Mouse (Mus musculus): ENCODE measurements around the gene Ethe1. TPM values are rescaled to one million over a fixed set of nuclear protein-coding genes. Genes with fewer than 3 reads are reported as not detected.
A peak's percentile ranks its signal among the peaks of the same experiment; 100 is the strongest.

Gene Ethe1
- polyA plus RNA-seq (2016; fragmentation: Nextera tagmentation; extraction: Ambion mirVana) = 22.8 and 24.1 TPM in 2 replicates

DNA sequence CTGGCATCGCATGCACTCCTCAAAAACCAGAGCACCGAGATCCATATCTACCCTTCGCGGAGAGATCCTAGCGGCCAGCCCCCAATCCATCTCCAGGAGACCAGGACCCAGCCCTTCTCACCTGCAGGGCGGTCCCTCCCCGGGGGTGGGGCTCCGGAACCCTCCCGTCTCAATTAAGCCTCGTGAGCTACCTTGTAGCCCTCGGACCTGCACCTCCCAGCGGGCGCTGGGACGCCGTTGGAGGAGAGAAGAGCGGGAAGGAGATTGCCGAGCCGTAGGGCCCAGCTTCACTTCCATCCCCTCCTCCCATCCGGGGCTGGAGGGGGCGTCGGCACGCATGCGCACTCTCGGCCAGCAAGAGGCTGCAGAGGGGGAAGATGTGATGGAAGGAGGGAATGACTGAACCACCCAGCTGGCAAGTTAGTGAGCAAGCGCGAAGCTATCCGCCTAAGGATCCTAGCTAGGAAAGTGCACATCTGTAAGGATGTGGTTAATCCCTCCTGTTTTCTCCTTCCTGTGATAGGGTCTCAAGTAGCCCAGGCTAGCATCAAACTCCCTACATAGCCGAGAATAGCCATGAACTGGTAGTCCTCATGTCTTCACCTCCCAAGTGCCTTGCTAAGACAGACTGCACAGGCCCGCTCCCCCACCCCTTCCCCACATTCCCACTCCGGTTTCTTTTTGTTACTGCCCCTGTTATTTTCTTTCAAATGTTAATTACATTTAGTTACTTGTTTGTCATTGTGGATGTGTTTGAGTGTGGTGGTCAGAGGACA, at the start of gene Ethe1, which contains the start of gene Zfp575:
Ethe1 (plus strand) TSS at position 214 of the 776 bp plus-strand sequence.
Zfp575 (minus strand) TSS at position 312 of the 776 bp plus-strand sequence.
- 9% methylated on average over 30 of the region's 30 CpGs for WGBS
- peak within 1 kb of the TSS; percentile 77 for H3K27ac ChIP-seq (replicated peaks)

DNA sequence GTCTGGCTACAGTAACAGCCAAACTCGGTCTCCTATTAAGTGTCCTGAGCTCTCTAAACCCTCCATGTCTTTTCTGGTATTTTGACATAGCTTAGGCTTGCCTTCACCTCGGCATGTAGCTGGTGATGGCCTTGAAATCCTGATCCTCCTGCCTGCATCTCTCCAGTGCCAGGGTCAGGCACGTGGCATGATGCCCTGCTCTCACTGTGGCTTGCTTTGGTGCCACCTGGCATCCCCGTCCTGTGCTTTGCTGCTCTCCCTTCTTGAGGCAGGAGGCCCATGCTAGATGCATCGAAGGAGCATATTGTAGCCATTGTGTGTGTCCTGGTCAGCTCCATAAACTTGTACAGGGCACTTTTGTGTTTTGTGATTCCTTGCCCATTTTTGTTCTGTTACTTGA, 49.8 kb upstream of the Ethe1 start:
- no peak overlapping the region for H3K4me3 ChIP-seq
- DNase-seq (ENCODE audit: low spot score) = no peak
- peaks cover 37% of the 10 kb centered on the region for H3K36me3 ChIP-seq
- no peak overlapping the region for H3K27ac ChIP-seq (replicated peaks)
- H3K27me3 ChIP-seq (ENCODE audit: low read depth, poor library complexity, severe bottlenecking) = peaks cover 35% of the 10 kb centered on the region
- 77% methylated on average over 5 of the region's 5 CpGs for WGBS
- H3K4me1 ChIP-seq = peaks cover 15% of the 10 kb centered on the region
- H3K9me3 ChIP-seq (replicated peaks) = 0 out of 2 replicates have a peak, but pooled peaks cover 5% of the 10 kb centered on the region

More for the DNA sequence above, at the start of gene Ethe1, which contains the start of gene Zfp575:
- Histone ChIP-seq H3K36me3 (no peaks in the 10 kb centered on the region), H3K4me3 (peak within 1 kb of the TSS; percentile 59), H3K4me1 (peaks cover 20% of the 10 kb centered on the region), H3K9me3 (replicated peaks) (peaks cover 11% of the 10 kb centered on the region), H3K27me3 (ENCODE audit: low read depth, poor library complexity, severe bottlenecking) (peaks cover 45% of the 10 kb centered on the region)
- DNase-seq (ENCODE audit: low spot score) = peak; percentile 81

DNA sequence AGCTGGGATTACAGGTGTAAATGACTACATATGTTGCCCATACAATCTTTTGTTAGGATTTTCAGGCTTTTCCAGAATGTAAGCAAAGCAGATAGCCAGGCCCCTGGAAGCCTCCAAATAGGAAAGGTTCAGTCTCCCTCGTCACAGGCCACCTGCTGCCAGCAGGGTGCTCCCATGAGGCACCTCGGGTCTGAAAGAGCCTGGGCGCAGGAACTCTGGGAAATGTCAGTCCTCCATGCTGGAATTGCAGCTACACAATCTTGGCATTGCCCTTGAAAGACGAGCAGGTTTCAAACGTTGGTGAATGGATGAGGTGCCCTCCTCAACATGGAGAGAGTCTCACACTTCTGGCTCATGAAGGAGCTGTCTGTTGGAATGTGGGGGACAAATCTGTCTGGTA, 49.2 kb upstream of the Ethe1 start:
- Histone ChIP-seq H3K27me3 (ENCODE audit: low read depth, poor library complexity, severe bottlenecking) (peaks cover 30% of the 10 kb centered on the region), H3K36me3 (peaks cover 35% of the 10 kb centered on the region), H3K27ac (replicated peaks) (no peak overlapping the region), H3K4me3 (no peak overlapping the region), H3K4me1 (peaks cover 13% of the 10 kb centered on the region), H3K9me3 (replicated peaks) (0 out of 2 replicates have a peak, but pooled peaks cover 5% of the 10 kb centered on the region)
- DNase-seq (ENCODE audit: low spot score) = no peak
- 50% methylated on average over 5 of the region's 5 CpGs for WGBS

DNA sequence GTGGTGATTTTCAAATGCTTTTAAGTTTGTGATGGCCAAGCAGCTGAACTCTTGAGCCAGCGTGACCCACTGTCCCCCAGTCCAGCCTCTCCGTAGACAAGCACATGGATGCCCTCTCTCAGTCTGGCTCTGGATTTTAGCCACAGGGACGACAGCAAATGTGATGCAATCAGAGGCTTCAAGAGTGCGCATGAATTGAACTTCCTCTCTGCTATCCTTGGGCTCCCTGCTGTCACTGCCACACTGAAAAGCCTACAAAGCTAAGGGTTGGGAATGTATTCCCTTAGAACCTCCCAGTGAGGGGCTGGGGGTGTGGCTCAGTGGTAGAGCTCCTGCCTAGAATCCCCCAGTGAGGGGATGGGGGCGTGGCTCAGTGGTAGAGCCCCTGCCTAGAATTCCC, 48.6 kb upstream of the Ethe1 start:
- no peak overlapping the region for H3K4me3 ChIP-seq
- peaks cover 24% of the 10 kb centered on the region for H3K27me3 ChIP-seq (ENCODE audit: low read depth, poor library complexity, severe bottlenecking)
- peaks cover 29% of the 10 kb centered on the region for H3K36me3 ChIP-seq
- 0 out of 2 replicates have a peak, but pooled peaks cover 5% of the 10 kb centered on the region for H3K9me3 ChIP-seq (replicated peaks)
- H3K27ac ChIP-seq (replicated peaks) = no peak overlapping the region
- peaks cover 7% of the 10 kb centered on the region for H3K4me1 ChIP-seq
- DNase-seq (ENCODE audit: low spot score) = no peak
- WGBS = 86% methylated on average over 5 of the region's 5 CpGs

DNA sequence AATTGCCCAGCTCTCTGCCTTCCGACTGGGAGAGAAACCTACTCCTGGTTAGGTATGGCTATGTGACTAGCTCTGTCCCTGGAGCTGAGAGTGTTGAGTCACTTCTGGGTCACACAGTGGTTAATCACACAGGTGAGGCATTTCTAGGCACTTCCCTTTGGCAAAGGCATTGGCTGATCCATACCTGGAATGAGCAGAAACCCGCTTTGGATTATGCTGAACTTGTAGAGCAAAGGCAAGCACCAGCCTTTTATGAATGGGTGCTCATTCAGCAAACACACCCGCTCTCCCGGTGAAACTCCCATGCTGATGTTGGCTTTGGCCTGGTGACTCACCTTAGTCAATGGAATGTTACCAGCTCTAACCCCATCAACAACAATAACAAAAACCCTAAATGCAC, 47.7 kb upstream of the Ethe1 start:
- H3K27me3 ChIP-seq (ENCODE audit: low read depth, poor library complexity, severe bottlenecking) = peaks cover 14% of the 10 kb centered on the region
- no peak overlapping the region for H3K4me3 ChIP-seq
- no peaks in the 10 kb centered on the region for H3K4me1 ChIP-seq
- 0 out of 2 replicates have a peak, but pooled peaks cover 5% of the 10 kb centered on the region for H3K9me3 ChIP-seq (replicated peaks)
- 87% methylated on average over 4 of the region's 4 CpGs for WGBS
- H3K27ac ChIP-seq (replicated peaks) = no peak overlapping the region
- H3K36me3 ChIP-seq = peaks cover 20% of the 10 kb centered on the region
- DNase-seq (ENCODE audit: low spot score) = no peak

DNA sequence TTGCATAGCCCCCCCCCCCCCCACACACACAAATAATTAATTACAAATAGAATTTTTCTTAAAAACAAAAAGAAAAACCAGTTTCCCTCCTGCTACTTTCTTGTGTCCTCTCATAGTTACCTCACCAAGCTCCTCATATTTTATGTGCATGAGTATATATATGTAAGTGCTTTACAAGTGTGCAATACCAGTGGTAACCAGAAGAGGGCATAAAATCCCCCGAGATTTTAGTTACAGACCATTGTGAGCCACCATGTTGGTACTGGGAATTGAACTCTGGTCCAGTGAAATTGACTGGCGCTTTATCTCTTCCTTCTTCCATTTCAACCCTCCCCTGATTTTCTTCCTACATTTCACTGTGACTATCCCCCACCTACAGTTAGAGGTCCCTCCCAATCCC, 42.8 kb upstream of the Ethe1 start:
- Histone ChIP-seq H3K36me3 (peaks cover 17% of the 10 kb centered on the region), H3K27ac (replicated peaks) (no peak overlapping the region), H3K9me3 (replicated peaks) (no peaks in the 10 kb centered on the region), H3K27me3 (ENCODE audit: low read depth, poor library complexity, severe bottlenecking) (no peaks in the 10 kb centered on the region), H3K4me3 (no peak overlapping the region), H3K4me1 (peaks cover 19% of the 10 kb centered on the region)
- WGBS = 75% methylated on average over 2 of the region's 2 CpGs
- no peak for DNase-seq (ENCODE audit: low spot score)

DNA sequence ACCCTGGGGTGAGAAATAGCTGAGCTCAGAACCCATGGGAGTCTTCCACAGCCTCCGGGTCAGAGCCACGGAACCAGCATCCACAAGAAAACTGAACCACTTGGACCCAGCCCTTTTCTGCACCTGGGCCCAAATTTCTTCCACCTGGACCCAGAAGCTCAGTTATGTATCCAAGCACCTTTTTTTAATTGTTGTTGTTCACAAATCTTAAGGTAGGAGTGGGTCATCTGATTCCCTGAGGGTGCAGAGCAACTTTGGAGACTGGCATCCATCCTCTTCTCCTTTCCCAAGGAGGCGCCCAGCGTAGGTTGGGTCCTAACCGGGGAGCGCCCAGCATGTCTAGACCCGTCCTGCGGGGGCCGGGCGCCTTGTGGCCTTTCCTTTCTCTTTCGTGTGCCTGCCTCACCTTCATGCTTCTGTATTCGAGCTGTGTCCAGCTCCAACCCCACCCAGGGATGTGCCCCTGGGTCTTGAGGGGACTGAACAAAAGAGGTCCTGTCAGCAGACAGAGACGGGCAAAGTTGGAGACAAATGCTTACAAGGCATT, 41.2 kb upstream of the Ethe1 start, which contains the start of the genes Pinlyp and Xrcc1:
Pinlyp (minus strand) TSS at position 51 of the 547 bp plus-strand sequence.
Xrcc1 (plus strand) TSS at position 222 of the 547 bp plus-strand sequence.
- 38% methylated on average over 13 of the region's 13 CpGs for WGBS
- Histone ChIP-seq H3K27ac (replicated peaks) (peak within 1 kb of the TSS; percentile 90), H3K4me1 (peaks cover 19% of the 10 kb centered on the region), H3K27me3 (ENCODE audit: low read depth, poor library complexity, severe bottlenecking) (no peaks in the 10 kb centered on the region), H3K9me3 (replicated peaks) (no peaks in the 10 kb centered on the region), H3K4me3 (peak within 1 kb of the TSS; percentile 88), H3K36me3 (peaks cover 34% of the 10 kb centered on the region)
- DNase-seq (ENCODE audit: low spot score) = no peak

DNA sequence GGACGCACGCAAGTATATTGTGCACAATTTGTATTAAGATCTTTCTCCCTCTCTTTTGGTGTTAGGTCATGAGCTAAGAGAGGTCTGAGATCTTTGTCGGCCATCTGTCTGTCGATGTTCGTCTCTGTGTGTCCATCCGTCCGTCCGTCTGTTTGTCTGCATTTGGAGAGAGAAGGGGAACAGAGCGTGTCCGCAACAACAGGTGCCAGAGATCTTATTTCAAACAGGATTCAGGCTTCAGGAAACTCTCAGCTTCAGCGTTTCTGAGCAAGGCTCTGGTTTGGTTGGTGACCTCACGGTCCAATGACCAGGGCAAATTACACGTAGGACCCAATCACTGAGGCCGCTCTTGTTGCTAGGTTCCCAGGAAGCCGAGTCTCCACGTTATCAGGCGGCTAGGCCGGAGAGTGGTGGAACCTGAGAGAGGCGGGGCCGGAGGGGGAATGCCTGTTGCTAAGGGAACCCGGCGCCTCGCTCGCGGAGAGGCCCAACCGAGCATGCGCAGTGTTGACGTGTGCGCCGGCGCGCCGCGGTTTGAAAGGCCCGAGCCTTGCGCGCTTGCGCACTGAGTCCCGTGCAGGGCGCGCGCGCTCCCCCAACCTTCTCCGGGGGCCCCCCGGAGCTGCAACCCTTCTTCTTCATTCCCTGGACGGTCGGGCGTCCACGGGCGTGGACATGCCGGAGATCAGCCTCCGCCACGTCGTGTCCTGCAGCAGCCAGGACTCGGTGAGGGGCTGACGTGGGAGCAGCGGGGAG, 40.5 kb upstream of the Ethe1 start:
- peak; percentile 99 for DNase-seq (ENCODE audit: low spot score)
- peak overlapping the region; percentile 90 for H3K27ac ChIP-seq (replicated peaks)
- 1% methylated on average over 57 of the region's 57 CpGs for WGBS

DNA sequence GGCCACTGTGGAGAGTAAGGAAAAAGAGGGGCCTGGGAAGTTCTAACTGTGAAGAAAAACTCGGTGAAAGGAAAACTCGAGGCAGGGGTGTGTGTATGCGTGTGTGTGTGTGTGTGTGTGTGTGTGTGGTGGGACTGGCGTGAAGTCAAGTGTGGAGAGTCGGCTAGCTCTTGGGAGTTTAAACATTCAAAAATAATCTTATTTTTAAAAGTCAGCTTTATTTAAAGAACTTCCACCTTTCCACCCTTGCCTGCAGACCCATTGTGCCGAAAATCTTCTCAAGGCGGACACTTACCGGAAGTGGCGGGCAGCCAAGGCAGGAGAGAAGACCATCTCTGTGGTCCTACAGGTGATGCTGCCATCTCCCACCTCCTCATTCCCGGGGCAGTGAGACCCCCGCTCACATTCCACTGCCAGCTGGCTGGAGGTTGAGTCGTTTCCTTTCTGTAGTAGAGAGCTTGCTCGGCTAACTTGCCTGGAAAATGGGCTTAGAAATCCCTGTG, 39.8 kb upstream of the Ethe1 start:
- DNase-seq (ENCODE audit: low spot score) = no peak
- H3K4me1 ChIP-seq = peaks cover 19% of the 10 kb centered on the region
- WGBS = 39% methylated on average over 13 of the region's 13 CpGs
- no peaks in the 10 kb centered on the region for H3K27me3 ChIP-seq (ENCODE audit: low read depth, poor library complexity, severe bottlenecking)
- H3K36me3 ChIP-seq = peaks cover 48% of the 10 kb centered on the region
- peak overlapping the region; percentile 88 for H3K4me3 ChIP-seq
- peak overlapping the region; percentile 90 for H3K27ac ChIP-seq (replicated peaks)
- no peaks in the 10 kb centered on the region for H3K9me3 ChIP-seq (replicated peaks)

More for the DNA sequence above, 40.5 kb upstream of the Ethe1 start:
- no peaks in the 10 kb centered on the region for H3K9me3 ChIP-seq (replicated peaks)
- H3K27me3 ChIP-seq (ENCODE audit: low read depth, poor library complexity, severe bottlenecking) = no peaks in the 10 kb centered on the region
- peaks cover 40% of the 10 kb centered on the region for H3K36me3 ChIP-seq
- H3K4me1 ChIP-seq = peaks cover 19% of the 10 kb centered on the region
- peak overlapping the region; percentile 88 for H3K4me3 ChIP-seq

DNA sequence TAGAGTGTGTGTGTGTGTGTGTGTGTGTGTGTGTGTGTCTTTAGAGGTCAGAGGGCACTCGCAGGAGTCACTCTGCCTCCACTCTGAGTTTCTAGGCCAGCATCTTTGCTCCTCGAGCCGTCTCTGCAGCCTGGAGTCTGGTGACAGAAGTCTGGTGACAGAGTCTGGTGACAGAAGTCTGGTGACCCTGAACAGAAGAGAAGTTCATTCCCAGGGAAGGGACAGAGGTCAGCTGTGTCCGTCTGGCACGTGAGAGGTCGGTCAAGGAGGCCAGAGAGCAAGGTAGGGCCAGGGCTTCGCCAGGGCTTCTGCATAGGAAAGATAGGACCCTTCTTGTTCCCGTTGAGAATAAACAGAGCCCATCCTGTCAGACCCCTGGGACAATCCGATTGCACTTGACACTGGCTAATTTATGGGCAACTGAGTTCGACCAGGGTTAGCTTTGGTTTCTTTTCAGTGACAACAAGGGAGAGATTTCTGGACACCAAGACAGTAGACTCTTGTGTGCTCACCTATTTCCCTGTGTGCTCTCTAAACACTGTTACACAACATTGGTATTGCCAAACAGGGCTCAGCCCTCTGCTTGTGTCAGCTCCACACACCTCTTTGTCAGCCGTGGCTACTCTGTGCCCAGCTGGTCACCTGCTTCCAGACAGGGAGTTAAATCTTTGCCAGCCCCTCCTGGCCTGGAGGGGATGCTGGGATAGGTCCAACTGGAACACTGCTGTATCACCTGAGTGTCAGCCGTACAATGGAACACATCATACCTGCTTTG, 35.2 kb upstream of the Ethe1 start:
- no peak for DNase-seq (ENCODE audit: low spot score)
- Histone ChIP-seq H3K4me1 (peaks cover 10% of the 10 kb centered on the region), H3K27me3 (ENCODE audit: low read depth, poor library complexity, severe bottlenecking) (no peaks in the 10 kb centered on the region), H3K36me3 (peaks cover 89% of the 10 kb centered on the region), H3K4me3 (no peak overlapping the region), H3K9me3 (replicated peaks) (no peaks in the 10 kb centered on the region; the same call in 1 of the 2 replicates), H3K27ac (replicated peaks) (no peak overlapping the region)
- WGBS = 90% methylated on average over 12 of the region's 12 CpGs

DNA sequence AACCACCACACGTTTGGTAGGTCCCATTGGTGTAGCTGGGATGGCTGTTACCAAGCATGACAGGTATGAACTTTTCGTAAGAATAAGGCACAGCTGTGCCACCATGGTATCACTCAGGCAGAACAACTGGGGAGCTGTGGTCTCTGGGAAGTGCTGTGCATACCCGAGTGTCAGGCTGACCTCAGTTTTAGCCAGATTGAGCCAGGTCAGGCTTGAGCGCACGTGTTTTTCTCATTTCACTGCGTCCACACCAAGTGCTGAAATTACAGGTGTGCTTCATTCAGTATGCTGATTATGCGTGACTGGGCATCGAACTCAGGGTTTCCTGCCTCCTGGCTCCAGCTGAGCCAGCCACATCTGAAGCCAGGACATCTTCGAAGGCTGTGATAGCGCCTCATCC, 31.6 kb upstream of the Ethe1 start:
- Histone ChIP-seq H3K4me3 (no peak overlapping the region), H3K4me1 (no peaks in the 10 kb centered on the region), H3K36me3 (peaks cover 91% of the 10 kb centered on the region), H3K27me3 (ENCODE audit: low read depth, poor library complexity, severe bottlenecking) (no peaks in the 10 kb centered on the region), H3K9me3 (replicated peaks) (no peaks in the 10 kb centered on the region; the same call in 1 of the 2 replicates), H3K27ac (replicated peaks) (no peak overlapping the region)
- no peak for DNase-seq (ENCODE audit: low spot score)
- 95% methylated on average over 10 of the region's 10 CpGs for WGBS

All from midbrain, embryonic 10.5 days (tissue).